Mouse (Mus musculus): ENCODE measurements around the gene AC109138.7. TPM values are rescaled to one million over a fixed set of nuclear protein-coding genes. Genes with fewer than 3 reads are reported as not detected.
A peak's percentile ranks its signal among the peaks of the same experiment; 100 is the strongest.

The AC109138.7 gene
- total RNA-seq, 2 experiments from 2014 or later, result not detected

- intact Hi-C loops (cut with DNase I), result no loop called here
Measured at GRCm38 (mm10) chr19:4192251-4192985, 21.7 kb upstream of the AC109138.7 start.

GRCm38 (mm10) chr19:4193129-4193528 is 21.0 kb upstream of the AC109138.7 start:
- intact Hi-C loops (cut with DNase I), result no loop called here
- no peak for DNase-seq

More at GRCm38 (mm10) chr19:4192251-4192985, 21.7 kb upstream of the AC109138.7 start:
- DNase-seq, result no peak

DNA sequence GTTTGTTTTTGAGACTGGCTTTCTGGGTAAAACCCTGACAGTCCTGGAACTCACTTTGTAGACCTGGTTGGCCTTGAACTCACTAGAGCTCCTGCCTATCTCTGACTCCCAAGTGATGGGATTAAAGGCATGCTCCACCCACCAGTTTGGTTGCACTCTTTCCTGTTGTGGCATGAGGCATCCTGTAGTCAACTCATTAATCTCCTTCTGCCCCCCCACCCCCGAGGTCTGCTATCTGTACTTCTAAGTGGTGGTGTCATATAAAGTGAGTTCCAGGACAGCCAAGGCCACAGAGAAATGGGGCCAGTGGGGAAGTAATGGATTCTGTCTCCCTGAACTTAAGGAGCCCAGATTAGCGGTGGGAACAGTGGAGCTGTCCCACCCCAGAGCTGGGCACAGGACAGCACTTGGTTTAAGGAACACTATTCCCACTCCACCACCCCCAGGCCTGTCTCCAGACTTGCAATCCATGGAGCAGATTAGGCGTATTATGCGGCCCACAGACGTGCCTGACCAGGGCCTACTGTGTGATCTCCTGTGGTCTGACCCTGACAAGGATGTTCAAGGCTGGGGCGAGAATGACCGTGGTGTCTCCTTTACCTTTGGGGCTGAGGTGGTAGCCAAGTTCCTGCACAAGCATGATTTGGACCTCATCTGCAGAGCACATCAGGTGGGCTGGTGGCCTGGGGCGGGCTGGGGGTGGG is 20.0 kb upstream of the AC109138.7 start:
- intact Hi-C loops (cut with DNase I), result no loop called here

GRCm38 (mm10) chr19:4194776-4195650 is 19.1 kb upstream of the AC109138.7 start:
- intact Hi-C loops (cut with DNase I), result loop anchor here (5.0 kb wide), 2 partner anchors 33 to 68 kb away; partner anchors contain the start of genes Aip and Rps6kb2
- DNase-seq, result no peak

More for the DNA sequence above, 20.0 kb upstream of the AC109138.7 start:
- DNase-seq, result no peak

DNA sequence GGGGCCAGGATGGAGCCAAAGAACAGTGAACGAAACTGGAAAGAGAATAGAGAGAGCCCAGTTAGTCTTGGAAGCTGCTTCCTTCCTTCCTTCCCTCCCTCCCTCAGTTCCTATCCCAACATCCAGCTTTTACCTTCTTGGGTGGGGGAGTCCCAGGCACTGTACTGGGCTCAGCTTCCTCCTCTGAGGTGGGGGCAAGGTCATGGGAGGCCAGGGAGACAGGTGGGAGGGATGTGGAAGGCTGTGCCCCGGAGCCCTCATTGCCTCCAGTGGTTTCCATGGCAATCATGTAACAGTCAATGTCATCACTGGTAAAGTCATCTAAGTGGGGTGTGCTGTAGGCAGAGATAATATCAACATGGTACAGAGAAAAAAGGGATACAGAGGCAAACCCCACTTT is 18.1 kb upstream of the AC109138.7 start:
- DNase-seq, result no peak
- intact Hi-C loops (cut with DNase I), result loop anchor here (5.0 kb wide), 2 partner anchors 34 to 69 kb away; partner anchors contain the start of genes Aip and Rps6kb2

DNA sequence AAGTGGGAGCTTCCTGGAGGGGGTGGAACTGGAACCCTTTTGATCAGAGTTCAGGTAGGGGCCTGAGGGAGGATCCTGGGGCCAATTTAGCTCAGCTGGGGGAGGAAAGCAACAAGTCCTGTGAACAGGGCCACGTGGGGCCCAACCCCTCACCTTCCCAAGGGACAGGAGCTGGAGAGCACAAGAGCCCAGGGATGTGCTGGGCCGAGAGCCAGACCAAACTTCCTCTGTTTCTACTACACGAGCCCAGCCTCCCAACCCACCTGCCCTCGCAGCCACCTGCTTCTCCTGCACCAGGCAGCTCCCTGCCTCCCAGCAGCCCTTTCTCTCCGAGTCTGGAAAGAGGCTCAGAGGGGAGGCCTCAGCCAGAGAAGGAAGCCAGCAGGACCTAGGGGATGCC is 17.6 kb upstream of the AC109138.7 start:
- DNase-seq, result peak; percentile 37 to 43
- intact Hi-C loops (cut with DNase I), result loop anchor here (5.0 kb wide), 2 partner anchors 34 to 69 kb away; partner anchors contain the start of genes Aip and Rps6kb2

DNA sequence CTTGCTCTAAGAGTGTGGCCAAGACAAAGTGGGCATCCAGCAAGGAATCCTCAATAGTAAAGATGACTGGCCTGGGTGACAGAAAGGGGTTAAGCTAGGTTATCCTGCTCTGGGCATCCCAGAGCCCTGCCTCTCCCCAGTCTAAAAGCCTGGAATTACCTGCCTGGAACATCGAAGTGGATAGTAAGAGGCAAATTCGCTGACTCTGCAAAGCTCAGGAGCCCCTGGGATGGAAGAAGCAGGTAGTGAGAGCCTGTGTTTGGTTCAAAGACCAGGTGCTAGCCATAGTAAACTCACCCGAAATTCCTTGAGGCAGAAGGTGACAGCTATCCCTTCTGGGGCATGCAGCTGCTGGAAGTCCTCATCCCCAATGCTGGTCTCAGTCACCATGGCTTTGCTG is 17.0 kb upstream of the AC109138.7 start:
- no peak for DNase-seq
- intact Hi-C loops (cut with DNase I), result loop anchor here (5.0 kb wide), 2 partner anchors 35 to 70 kb away; partner anchors contain the start of genes Aip and Rps6kb2

DNA sequence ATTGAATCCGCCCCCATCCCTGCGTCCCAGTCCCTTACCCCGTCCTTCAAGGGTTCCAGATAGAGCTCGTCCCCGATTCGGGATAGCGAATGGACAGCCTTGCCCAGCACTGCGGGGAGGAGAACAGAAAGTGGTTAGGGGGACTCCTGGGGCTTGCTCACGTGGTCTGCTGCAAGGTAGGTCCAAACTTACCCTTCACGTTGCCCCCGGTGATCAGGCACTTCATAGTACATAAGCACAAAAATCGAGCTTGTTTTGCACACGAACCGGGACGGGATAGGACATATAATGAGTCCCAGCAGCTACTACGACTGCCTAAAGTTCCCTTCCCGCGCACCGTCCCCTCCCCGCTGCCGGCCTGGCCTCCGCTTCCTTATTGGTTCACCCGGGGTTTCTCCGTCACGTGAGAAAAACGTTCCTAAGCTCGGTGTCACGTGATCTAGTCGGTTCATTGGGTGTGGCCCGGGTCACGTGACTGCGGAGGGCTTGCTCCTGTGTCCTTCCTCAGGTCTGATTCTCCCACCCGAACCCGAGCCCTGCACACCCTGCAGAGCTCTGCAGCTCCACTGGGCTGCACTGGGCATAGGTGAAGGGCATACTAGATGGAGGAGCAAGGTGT is 12.8 kb upstream of the AC109138.7 start, which contains the start of gene Rad9a:
Gene Rad9a, minus strand, starts transcription at position 372 of the 619 bp plus-strand sequence.
- intact Hi-C loops (cut with DNase I), result no loop called here
- DNase-seq, result peak; percentile 93 to 96

GRCm38 (mm10) chr19:4202149-4202548 is 12.0 kb upstream of the AC109138.7 start:
- no peak for DNase-seq
- intact Hi-C loops (cut with DNase I), result no loop called here

DNA sequence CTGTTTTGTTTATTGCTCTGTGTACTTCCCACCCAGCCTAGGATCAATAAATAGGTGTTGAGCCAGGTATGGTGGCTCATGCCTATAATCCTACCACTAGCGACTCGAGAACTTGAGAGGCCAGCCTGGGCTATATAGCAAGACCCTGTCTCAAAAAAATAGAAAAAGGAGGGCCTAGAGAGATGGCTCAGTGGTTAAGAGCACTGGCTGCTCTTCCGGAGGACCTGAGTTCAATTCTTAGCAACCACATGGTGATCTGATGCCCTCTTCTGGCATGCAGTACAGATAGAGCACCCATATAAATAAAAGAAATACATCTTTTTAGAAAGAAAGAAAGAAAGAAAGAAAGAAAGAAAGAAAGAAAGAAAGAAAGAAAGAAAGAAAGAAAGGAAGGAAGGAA is 11.0 kb upstream of the AC109138.7 start:
- intact Hi-C loops (cut with DNase I), result no loop called here
- DNase-seq, result no peak

- DNase-seq, result no peak
- intact Hi-C loops (cut with DNase I), result no loop called here
Measured at GRCm38 (mm10) chr19:4203604-4204326, 10.4 kb upstream of the AC109138.7 start.

DNA sequence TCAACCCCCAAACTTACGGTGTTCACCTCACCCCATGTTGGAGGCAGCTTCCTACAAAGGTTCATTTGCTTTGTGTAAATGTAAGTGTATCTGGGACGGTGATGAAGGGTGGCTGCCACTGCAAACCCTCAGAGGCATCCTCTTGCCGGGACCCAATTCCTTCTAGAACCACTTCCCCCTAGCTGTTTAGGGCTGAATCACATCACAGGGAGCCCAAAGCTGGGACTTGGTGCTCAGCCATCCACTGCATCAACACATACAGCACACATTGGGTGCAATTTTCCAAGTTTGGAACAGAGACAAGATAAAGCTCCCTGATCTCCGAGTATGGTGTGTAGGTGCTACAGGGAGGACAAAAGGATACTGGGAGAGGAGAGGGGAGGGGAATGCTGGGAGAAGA is 9.3 kb upstream of the AC109138.7 start:
- intact Hi-C loops (cut with DNase I), result loop anchor here (5.0 kb wide), 1 partner anchor 107 kb away; no protein-coding TSS in a partner anchor
- DNase-seq, result no peak

DNA sequence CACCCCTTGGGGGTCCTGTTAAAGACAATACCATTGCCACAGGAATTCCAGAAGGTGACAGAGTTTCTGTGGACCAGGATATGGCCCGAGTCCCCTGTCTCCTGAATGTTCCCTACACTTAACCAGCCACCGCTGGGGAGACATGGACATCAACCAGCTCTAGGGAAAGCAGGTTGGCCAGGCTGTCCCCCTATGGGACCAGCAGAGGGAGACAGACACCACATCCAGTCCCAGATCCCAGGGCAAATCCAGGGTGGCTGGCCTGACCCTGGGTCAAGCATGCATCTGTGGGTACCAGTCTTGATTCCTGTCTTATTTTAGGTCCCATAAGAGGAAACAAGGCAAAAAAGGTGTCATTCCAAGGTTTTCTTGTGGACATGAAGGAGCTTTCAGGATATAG is 7.2 kb upstream of the AC109138.7 start:
- intact Hi-C loops (cut with DNase I), result loop anchor here (1.0 to 5.0 kb wide), 2 partner anchors 21 to 105 kb away; no protein-coding TSS in a partner anchor
- DNase-seq, result peak; percentile 76 to 81

GRCm38 (mm10) chr19:4208563-4208962 is 5.6 kb upstream of the AC109138.7 start:
- intact Hi-C loops (cut with DNase I), result loop anchor here (5.0 kb wide), 1 partner anchor 104 kb away; no protein-coding TSS in a partner anchor
- no peak for DNase-seq

DNA sequence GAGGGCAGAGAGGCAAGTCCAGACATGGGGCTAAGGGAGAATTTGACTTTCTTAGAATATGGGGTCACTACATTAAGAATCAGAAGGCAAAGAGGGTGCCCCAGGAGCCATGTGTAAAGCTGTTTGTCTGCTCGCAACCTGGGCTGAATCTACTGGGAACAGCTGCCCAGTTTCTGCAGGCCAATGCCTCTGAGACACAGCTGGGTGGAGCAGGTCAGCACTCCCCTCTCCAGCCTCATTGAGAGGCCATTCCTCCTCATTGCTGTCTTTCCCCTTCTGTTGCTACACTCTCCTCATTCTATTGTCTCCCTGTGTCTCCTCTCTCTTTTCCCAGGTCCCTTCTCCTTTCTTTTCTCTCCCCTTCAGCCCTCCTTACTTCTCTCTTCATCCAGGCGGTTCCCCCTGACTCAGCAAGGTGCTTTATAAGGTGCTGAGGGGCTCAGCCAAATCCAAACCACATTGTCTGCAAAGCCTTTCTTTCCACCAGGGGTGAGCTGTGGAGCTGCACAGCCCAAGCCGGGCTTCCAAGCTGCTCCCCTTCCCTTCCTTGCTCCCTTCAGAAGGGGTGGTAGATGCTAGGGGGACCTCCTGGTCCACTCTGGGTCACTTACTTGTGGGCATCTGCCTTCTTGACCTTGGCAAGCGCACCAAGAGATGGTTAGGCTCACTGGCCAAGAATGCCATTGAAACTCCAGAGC is 2.1 kb upstream of the AC109138.7 start:
- no peak for DNase-seq
- intact Hi-C loops (cut with DNase I), result no loop called here

GRCm38 (mm10) chr19:4213524-4213974 is 608 bp upstream of the AC109138.7 start:
- intact Hi-C loops (cut with DNase I), result no loop called here

DNA sequence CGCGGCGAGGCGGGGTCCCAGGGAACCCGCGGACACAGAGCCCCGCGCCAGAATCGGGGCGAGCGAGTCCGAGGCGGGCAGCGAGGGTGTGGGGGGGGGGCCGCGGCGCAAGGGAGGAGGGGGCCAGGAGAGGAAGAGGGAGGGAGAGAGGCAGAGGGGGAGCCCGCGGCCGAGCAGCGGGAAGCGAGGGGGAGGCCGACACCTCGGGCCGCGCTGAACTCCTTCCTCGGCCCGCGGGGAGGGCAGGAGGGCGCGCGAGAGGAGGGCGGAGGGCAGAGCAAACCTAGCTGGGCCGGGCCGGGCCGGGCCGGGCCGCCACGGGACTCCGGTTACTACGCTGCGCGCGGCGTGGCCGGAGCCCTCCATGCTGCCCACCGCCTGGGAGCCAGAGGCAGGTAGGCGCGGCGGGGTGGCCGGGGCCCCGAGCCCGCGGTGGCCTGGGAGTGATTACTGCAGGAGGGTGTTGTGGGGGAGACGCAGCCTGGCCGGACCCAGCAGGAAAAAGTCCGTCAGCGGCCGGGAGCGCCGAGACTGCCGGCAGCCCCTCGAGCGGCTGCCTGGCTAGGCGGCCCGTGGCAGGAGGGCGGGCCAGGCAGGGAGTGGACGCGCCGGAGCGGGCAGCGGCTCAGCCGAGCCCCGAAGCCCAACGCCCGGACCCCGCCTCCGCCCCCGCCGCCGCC is 754 bp downstream of the AC109138.7 start:
- intact Hi-C loops (cut with DNase I), result no loop called here
- DNase-seq, result peak; percentile 56

More at GRCm38 (mm10) chr19:4213524-4213974, 608 bp upstream of the AC109138.7 start:
- DNase-seq, result peak in 1 of 2 experiments; percentile 40

- intact Hi-C loops (cut with DNase I), result no loop called here
- DNase-seq, result no peak
Measured at GRCm38 (mm10) chr19:4215451-4215840, 1.3 kb downstream of the AC109138.7 start.

Measured in heart, postnatal 14 days (tissue).